In genomic region chr6:115033441-115033840, GRCm38 (mm10) we compare ENCODE assay signal across 17 mouse cellular contexts. TPM values are rescaled to one million over a fixed set of nuclear protein-coding genes. Genes with fewer than 3 reads are reported as not detected.
DNase-seq lines count a peak whose midpoint lies in the region; ATAC-seq lines count a peak whose summit lies in the region.
"Had no signal": no experiment of that assay in that cellular context is flagged by ENCODE, and none has a peak within 500 bp of the region (broad histone marks: within the 10 kb centered on the region; RNA-seq: fewer than 3 reads in every experiment).

No protein-coding gene starts in this region.

- H3K36me3 ChIP-seq in kidney, embryonic 16.5 days (ENCODE audit: insufficient read depth, low read length): peaks cover 49% of the 10 kb centered on the region
- H3K36me3 ChIP-seq in midbrain, embryonic 10.5 days: peaks cover 61% of the 10 kb centered on the region

- peak; percentile 63 for DNase-seq in kidney, adult 11 months
- DNase-seq in adrenal gland, postnatal 36 days: peak; percentile 3 to 29
- DNase-seq in kidney, adult 8-10 months: peak; percentile 67 to 72
- DNase-seq in kidney, postnatal 25 days: peak; percentile 60 to 73
- DNase-seq in midbrain, embryonic 10.5 days (ENCODE audit: low spot score): no peak
- no peak for DNase-seq in layer of hippocampus, adult 9-10 months (ENCODE audit: low spot score)
- no peak for DNase-seq in testis, postnatal 14 days (ENCODE audit: low spot score)
- DNase-seq: cerebellum, adult 2 months; cerebellum, postnatal 10 days; gastrocnemius, adult 2 months; gastrocnemius, postnatal 25 days had no signal

- no peak overlapping the region for H3K4me2 ChIP-seq in kidney, embryonic 16.5 days (replicated peaks; ENCODE audit: low read depth, low read length)
- H3K4me2 ChIP-seq: heart, embryonic 12.5 days; hindbrain, embryonic 14.5 days had no signal

- WGBS in kidney, embryonic 16.5 days: 86% methylated on average over 5 of the region's 5 CpGs
- 95% methylated on average over 5 of the region's 5 CpGs for WGBS in midbrain, embryonic 10.5 days

- no peak overlapping the region for H3K27ac ChIP-seq in kidney, embryonic 16.5 days (ENCODE audit: low read length)
- H3K27ac ChIP-seq in midbrain, embryonic 10.5 days (replicated peaks): no peak overlapping the region
- H3K27ac ChIP-seq: embryonic facial prominence, embryonic 10.5 days; gastrocnemius, adult 2 months; hindbrain, embryonic 10.5 days; hindbrain, embryonic 14.5 days had no signal

- no peaks in the 10 kb centered on the region for H3K27me3 ChIP-seq in kidney, embryonic 16.5 days (ENCODE audit: insufficient read depth, low read length)
- no peaks in the 10 kb centered on the region for H3K27me3 ChIP-seq in midbrain, embryonic 10.5 days (ENCODE audit: low read depth, poor library complexity, severe bottlenecking)
- H3K27me3 ChIP-seq: heart, embryonic 12.5 days had no signal

- peaks cover 12% of the 10 kb centered on the region for H3K4me1 ChIP-seq in kidney, embryonic 16.5 days (ENCODE audit: insufficient read depth, low read length)
- peaks cover 16% of the 10 kb centered on the region for H3K4me1 ChIP-seq in midbrain, embryonic 10.5 days

- H3K9ac ChIP-seq in kidney, embryonic 16.5 days (replicated peaks; ENCODE audit: low read length): no peak overlapping the region
- H3K9ac ChIP-seq: heart, embryonic 12.5 days; hindbrain, embryonic 14.5 days had no signal

- H3K4me3 ChIP-seq in kidney, embryonic 16.5 days (ENCODE audit: low read length): no peak overlapping the region
- no peak overlapping the region for H3K4me3 ChIP-seq in midbrain, embryonic 10.5 days
- H3K4me3 ChIP-seq: embryonic facial prominence, embryonic 10.5 days; gastrocnemius, adult 2 months; heart, embryonic 12.5 days; hindbrain, embryonic 10.5 days had no signal

- ATAC-seq in kidney, embryonic 16.5 days (ENCODE audit: low FRiP score, low TSS enrichment): no peak
- ATAC-seq: forebrain, embryonic 14.5 days had no signal

- H3K9me3 ChIP-seq in kidney, embryonic 16.5 days (ENCODE audit: low read length): no peaks in the 10 kb centered on the region
- H3K9me3 ChIP-seq in midbrain, embryonic 10.5 days (replicated peaks): no peaks in the 10 kb centered on the region
- H3K9me3 ChIP-seq: embryonic facial prominence, embryonic 10.5 days; heart, embryonic 12.5 days; hindbrain, embryonic 10.5 days had no signal

RNA-seq across cellular contexts. Expression of gene Tamm41, which starts 4.2 kb away (rescaled TPM):
- polyA plus RNA-seq in kidney, embryonic 16.5 days (2015; fragmentation: Nextera tagmentation; extraction: Ambion mirVana): 64.9 and 68.7 TPM in 2 replicates
- 10 to 100 TPM; 12.3 to 19.5 TPM for total RNA-seq in adrenal gland, postnatal 36 days (2021)
- 85.6 and 100 TPM in 2 replicates for polyA plus RNA-seq in midbrain, embryonic 10.5 days (2016; fragmentation: Nextera tagmentation; extraction: Ambion mirVana)

Comparison
In these comparisons a context has a peak if more than half of its experiments do, and no peak if none do; other contexts are left out.
1. DNase-seq: peak in kidney, adult 11 months (single experiment), adrenal gland, postnatal 36 days (2 of 2), kidney, adult 8-10 months (2 of 2) and kidney, postnatal 25 days (2 of 2); none in midbrain, embryonic 10.5 days (single experiment), layer of hippocampus, adult 9-10 months (single experiment) and testis, postnatal 14 days (single experiment).